Mouse (Mus musculus) lung, adult 18-20 months (tissue): Measurements from ENCODE around the gene Gnat1.
A peak's percentile ranks its signal among the peaks of the same experiment; 100 is the strongest.

ENCODE experiments used
- DNase-seq, 2 experiments: peaks; one replicate each; pipeline ENCODE4 v3.0.0; 2022; ENCODE audit warnings: mixed read lengths in 2 of 2

The Gnat1 gene

GRCm38 (mm10) chr9:107625351-107626128 is 54.0 kb downstream of the Gnat1 start:
- DNase-seq = no peak

- no peak for DNase-seq
Measured at GRCm38 (mm10) chr9:107624951-107625350, 54.6 kb downstream of the Gnat1 start.

GRCm38 (mm10) chr9:107624539-107624938 is 55.0 kb downstream of the Gnat1 start:
- DNase-seq = peak; percentile 76 to 79
